Mouse (Mus musculus): ENCODE data around the gene Grik2.

- TF ChIP-seq POLR2A (IDR thresholded peaks at IDR 0.05; ENCODE audit: low read depth, low read length): no peak
- no peak for TF ChIP-seq CTCF (conservative IDR thresholded peaks at IDR 0.05; ENCODE audit: insufficient read depth, insufficient read length, low read depth, low read length)
Measured at GRCm38 (mm10) chr10:49762607-49763006, 26.0 kb downstream of the Grik2 start.

Measured in kidney, adult 2 months (tissue).